Mouse (Mus musculus) lung, adult 2 months (tissue): ENCODE measurements at regions not wholly inside any gene's neighbourhood (a gene's known extent, or its start where the extent isn't known, plus 50 kb on each side); places are given as distances from the start of the nearest gene placed in this dataset.

Source experiments
- CTCF ChIP-seq: fragments of 200-500 bp; IDR thresholded peaks from 2 replicates; pipeline ENCODE4 v1.5.1; 2011; ENCODE audit warnings: mild to moderate bottlenecking, low read length, control low read depth; ENCODE audit not compliant: insufficient read depth
- POLR2A ChIP-seq: fragments of 200-500 bp; IDR thresholded peaks from 2 replicates; pipeline ENCODE4 v1.6.1; 2011; ENCODE audit warnings: low read depth, mild to moderate bottlenecking, control low read depth, low read length, borderline replicate concordance; ENCODE audit errors: extremely low read depth

DNA sequence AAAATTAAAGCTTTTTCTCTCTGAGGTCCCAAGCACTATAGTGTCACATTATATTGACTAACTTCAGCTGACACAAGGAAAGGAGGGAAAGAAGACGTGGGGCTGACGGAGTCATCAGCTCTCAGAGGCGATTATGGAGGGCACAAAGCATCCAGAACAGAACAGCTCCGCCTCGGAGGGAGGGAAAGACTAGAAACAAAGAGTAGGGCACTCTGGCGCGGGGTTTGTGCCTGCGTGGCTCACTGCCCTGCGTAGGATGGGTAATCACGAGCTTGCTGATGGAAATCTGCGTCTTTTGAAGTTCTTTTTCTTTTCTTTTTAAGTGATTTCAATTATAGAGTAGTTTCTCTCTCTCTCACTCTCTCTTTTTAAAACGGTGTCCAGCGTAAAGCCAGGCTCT is 243.5 kb upstream of the Gm10131 start:
- TF ChIP-seq CTCF, result no peak
- TF ChIP-seq POLR2A, result no peak
